Mouse (Mus musculus) gastrocnemius, postnatal 10 days (tissue): ENCODE measurements around the gene Jazf1. TPM values are rescaled to one million over a fixed set of nuclear protein-coding genes. Genes with fewer than 3 reads are reported as not detected.

Experiments
- DNase-seq: peaks from one replicate; pipeline ENCODE4 v3.0.0; 2021; ENCODE audit warnings: mixed read lengths
- total RNA-seq, 2 experiments: library from RNA; stranded (reverse); gene quantifications; 2 replicates each; pipeline ENCODE4 v1.2.3; 2021

Gene Jazf1
- total RNA-seq, 2 experiments from 2014 or later: 3.8 to 4.0 TPM

GRCm38 (mm10) chr6:52796691-52797090, 271.7 kb downstream of the Jazf1 start:
- DNase-seq: peak; percentile 32

- DNase-seq: peak; percentile 53
Measured at GRCm38 (mm10) chr6:52796035-52796598, 272.3 kb downstream of the Jazf1 start.

DNA sequence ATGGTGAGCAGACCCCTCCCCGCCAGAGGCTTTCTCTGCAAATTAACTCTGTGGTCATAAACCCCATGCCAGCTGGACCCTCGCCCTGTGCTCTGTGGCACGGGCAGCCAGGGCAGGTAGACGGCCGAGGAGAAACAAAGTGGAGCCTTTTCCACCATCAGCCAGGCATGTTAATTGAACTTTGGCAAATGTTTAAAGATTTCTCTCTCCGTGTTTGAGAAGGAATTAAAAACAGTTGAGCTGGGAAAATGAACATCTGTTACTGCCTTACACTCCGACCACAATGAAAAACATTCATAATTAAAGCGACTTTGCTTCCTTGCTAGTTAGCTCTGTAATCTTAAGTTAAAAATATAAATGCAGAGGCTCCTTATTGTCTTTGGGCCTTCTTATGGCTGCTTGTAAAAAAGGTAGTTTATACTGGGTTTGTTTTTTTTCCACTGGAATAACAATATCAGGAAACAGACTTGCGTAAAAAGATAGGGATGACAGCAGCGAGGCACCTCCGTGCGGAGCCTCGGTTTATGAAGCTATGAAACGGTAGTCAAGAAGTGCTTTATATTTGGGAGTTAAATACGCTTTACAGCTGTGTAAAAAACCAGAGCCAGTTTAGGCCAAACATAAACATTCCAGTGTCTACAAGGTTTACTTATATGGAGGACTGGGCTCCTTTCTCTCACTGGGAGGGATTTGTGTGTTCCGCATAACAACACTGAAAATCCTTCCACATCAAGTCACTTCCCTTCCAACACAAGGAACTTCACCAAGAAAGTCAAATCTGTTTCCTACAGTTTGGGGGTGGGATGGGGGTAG, 273.2 kb downstream of the Jazf1 start:
- no peak for DNase-seq

- DNase-seq: no peak
Measured at GRCm38 (mm10) chr6:52792455-52792854, 276.0 kb downstream of the Jazf1 start.

DNA sequence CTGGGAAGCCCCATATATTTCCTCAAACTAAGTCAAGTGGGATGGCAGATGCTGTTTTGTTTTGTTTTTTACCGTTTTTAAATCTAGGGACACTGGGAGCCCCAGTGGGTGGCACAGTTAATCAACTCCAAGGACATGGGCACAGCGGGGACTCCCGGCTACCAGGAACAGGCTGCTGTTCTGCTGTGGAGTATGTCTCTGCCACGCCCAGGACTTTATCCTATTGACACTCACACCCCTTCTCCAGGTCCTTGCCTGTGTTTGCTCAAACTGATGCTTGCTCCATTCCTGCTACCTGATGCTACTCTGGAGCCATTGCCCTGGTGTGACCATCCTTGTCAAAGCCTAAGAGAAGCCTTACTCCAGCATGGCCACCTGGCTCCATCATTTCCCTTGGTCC, 277.6 kb downstream of the Jazf1 start:
- no peak for DNase-seq

DNA sequence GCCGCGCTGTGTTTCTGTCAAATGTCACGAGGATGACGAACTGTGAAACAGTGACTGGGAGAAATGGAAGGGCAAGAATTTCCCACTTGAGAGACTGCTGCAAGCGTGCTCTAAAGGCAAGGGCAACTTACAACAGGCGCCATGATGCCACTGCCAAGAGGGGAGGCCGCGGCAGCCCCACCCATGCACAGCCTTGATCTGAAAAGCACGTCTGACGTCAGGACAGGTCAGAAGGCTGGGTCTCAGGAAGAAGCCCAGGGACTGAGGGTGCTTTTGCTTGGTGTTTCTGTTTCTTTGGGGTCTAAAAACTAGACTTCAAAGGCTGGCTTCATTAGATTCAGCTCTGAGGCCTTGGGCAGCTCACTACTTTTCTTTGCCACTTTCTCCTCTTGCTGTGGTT, 278.1 kb downstream of the Jazf1 start:
- no peak for DNase-seq

GRCm38 (mm10) chr6:52779546-52779945, 288.9 kb downstream of the Jazf1 start:
- no peak for DNase-seq

GRCm38 (mm10) chr6:52778523-52778922, 289.9 kb downstream of the Jazf1 start:
- DNase-seq: no peak

- no peak for DNase-seq
Measured at GRCm38 (mm10) chr6:52777034-52777433, 291.4 kb downstream of the Jazf1 start.

- no peak for DNase-seq
Measured at GRCm38 (mm10) chr6:52775956-52776355, 292.5 kb downstream of the Jazf1 start.

DNA sequence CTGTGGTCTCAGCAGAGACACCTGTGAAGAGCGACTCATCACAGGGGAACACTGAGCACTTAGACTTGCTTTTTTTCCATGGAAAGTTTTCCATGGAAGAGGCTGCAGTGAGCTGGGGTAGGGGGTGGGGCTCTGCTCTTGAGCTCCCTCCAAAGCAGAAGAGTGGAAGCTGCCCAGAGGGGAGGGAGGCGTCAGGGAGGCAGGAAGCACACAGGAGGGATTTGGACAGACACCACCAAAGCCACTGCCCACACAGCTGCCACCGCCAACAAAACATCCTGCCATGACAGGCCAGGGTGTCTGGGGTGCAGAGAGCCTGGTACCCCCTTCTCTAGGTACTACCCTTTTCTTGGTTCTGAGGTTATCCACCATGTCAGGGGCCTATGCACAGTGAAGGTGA, 293.1 kb downstream of the Jazf1 start:
- no peak for DNase-seq

GRCm38 (mm10) chr6:52773132-52773531, 295.3 kb downstream of the Jazf1 start:
- DNase-seq: no peak

GRCm38 (mm10) chr6:52770789-52771188, 297.6 kb downstream of the Jazf1 start:
- no peak for DNase-seq

- no peak for DNase-seq
Measured at GRCm38 (mm10) chr6:52765206-52765605, 303.2 kb downstream of the Jazf1 start.

DNA sequence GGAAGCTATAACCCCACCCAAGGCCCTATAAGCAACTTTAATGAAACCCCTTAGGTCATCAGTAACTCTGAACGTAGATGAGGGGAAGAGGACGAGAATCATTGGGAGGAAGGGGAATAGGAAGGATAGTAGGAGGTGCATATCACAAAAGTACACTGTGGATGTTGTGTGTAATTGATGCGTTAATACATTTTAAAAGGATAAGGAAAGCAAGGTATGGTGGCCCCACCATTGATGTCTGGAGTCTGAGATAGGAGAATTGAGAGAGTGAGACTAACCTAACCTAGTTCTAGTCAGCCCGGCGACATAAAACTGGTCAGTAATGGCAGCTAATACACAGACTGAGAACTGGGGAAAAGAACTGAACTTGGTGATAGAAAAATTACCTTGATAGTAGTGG, 315.6 kb downstream of the Jazf1 start:
- DNase-seq: no peak

DNA sequence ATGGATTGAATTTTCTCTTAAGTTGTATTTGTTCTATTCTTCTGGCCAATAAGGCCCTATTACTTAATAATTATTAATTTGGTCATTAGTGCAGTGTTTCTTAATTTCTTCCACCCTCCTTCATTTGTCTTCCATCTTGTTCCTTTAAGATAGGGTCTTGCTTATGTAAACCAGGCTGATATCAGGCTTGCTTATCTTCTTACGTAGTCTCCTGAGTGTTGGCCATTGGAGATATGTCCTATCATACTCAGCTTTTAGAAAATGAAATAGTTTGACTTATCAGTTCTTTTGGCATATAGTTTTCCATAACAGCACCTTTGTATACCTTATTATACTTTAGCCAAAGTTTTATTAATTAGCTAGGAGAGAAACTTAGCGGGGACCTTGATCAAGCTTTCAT, 333.8 kb downstream of the Jazf1 start:
- DNase-seq: no peak

DNA sequence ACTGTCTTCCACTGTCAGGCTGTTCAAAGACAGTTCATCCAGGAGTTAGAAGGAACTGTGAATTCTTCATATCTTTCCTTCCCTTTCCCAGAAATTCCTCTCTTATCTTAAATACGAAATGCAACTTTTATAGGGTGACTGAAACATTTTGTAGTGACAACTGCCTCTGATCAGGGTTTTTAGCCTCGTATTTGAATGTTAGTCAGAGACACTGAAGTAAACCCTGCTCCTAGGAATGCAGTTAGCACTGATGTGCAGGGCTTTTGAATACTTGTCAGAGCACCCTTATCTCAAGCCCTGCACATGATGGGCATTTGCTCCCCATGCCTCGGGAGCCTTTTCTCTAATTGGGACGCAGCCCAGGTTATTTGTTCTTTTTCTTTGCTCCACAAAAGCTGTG, 338.1 kb downstream of the Jazf1 start:
- DNase-seq: no peak

DNA sequence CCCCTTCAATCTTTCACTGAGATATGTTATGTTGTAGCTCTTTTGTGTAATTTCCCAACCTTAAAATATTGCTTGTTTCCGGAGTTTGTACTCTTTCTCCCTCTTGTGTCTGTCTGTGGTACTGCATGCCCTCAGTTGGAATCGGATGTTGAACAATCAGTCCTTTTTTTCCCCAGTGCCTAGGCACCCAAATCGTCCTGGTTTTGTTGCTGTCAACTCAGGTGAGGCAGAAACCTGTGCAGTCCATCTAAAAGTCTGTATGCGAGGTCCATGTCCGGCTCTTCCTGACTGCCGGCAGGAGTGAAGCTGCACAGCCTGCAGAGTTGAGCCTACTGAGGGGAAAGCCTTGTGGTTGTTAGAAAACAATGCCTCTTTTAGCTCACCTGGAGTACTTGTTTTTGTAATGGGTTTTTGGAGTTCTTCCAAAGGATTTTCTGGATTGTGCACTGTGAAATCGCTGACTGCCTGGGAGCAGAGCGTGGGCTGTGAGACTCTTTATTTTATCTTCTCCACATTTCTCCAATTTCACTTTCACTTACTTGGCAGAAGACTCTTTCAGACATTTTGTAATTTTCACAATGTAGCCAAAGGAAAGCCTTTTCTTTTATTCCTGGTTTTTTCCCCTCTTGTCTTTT, 343.5 kb downstream of the Jazf1 start:
- DNase-seq: peak; percentile 62

Other genes with a start within 250 kb of the Jazf1 start
- gene Creb5, start 218.6 kb upstream of the Jazf1 start, total RNA-seq: 10 to 100 TPM in 1 of 2 experiments, 1 to 10 TPM in 1; 9.7 to 16.3 TPM